ENCODE assay signal across 10 mouse cellular contexts in the genomic region with DNA sequence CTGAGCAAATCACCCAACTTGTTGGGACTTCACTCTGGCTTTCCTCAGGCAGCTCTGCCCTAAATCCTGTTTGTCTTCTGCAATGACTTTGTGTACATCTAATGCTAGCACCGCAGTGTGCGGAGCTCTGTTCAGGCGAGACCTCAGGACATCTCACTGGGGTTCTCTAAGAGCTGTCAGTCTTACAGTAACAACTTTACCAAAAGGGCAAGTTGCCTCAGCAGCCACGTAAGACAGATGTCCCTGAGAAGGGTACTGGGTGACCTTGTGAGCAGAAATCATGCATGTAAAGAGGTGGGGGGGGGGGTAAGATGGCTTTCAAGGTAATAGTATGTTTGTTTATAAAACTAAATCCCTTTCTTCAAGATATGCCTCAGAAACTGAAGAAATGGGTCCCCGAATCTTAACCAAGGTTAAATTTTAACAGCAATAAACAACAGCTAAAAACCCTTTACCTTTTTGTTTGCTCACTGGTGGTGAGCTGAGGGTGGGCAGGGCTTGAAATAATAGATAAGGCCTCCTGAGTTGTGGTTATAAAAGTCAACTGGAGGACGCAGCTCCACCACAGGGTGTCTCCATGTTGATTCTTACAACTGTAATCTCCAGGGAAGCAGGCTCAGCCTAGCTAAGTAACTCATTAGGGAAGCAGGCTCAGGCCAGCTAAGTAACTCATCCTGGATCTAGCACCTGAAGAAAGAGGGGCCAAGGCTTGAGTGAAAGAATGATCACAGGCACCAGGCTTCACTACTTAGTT. TPM values are rescaled to one million over a fixed set of nuclear protein-coding genes. Genes with fewer than 3 reads are reported as not detected.
DNase-seq lines count a peak whose midpoint lies in the region; ATAC-seq and TF ChIP-seq lines count a peak whose summit lies in the region.
"Had no signal": no experiment of that assay in that cellular context is flagged by ENCODE, and none has a peak within 500 bp of the region (broad histone marks: within the 10 kb centered on the region; RNA-seq: fewer than 3 reads in every experiment).

No protein-coding gene starts in this region.

- no peaks in the 10 kb centered on the region for H3K27me3 ChIP-seq in kidney, adult 2 months (replicated peaks; ENCODE audit: control insufficient read depth, insufficient read depth, low read length)
- no peaks in the 10 kb centered on the region for H3K27me3 ChIP-seq in testis, adult 2 months (ENCODE audit: control insufficient read depth, insufficient read depth, low read length)
- no peaks in the 10 kb centered on the region for H3K27me3 ChIP-seq in intestine, postnatal 0 days (replicated peaks; ENCODE audit: control insufficient read depth, insufficient read depth, low read length)
- H3K27me3 ChIP-seq: embryonic facial prominence, embryonic 15.5 days had no signal

- H3K36me3 ChIP-seq in kidney, adult 2 months (ENCODE audit: control insufficient read depth, insufficient read depth, low read length) = no peaks in the 10 kb centered on the region
- no peaks in the 10 kb centered on the region for H3K36me3 ChIP-seq in testis, adult 2 months (ENCODE audit: control insufficient read depth, insufficient read depth, low read length)
- H3K36me3 ChIP-seq in intestine, postnatal 0 days (ENCODE audit: control insufficient read depth, insufficient read depth) = peaks cover 11% of the 10 kb centered on the region; the same call in 1 of the 2 replicates

- WGBS in kidney, adult 2 months = 47% methylated on average over 6 of the region's 6 CpGs
- WGBS in intestine, postnatal 0 days = 35% methylated on average over 6 of the region's 6 CpGs

- DNase-seq in kidney, adult 2 months = peak; percentile 38
- DNase-seq in kidney, adult 8-10 months = no peak
- DNase-seq in testis, postnatal 10 days (ENCODE audit: low spot score) = no peak
- DNase-seq in spleen, postnatal 36 days (ENCODE audit: low spot score in 2 of 2) = no peak
- DNase-seq in cerebellum, postnatal 14 days = no peak
- DNase-seq: right cerebral cortex, postnatal 14 days; thymus, postnatal 4 days had no signal

- peaks cover 12% of the 10 kb centered on the region for H3K4me1 ChIP-seq in kidney, adult 2 months (ENCODE audit: control insufficient read depth, insufficient read depth, low read length)
- peaks cover 9% of the 10 kb centered on the region for H3K4me1 ChIP-seq in testis, adult 2 months (ENCODE audit: control insufficient read depth, insufficient read depth, low read length)
- H3K4me1 ChIP-seq in intestine, postnatal 0 days (replicated peaks; ENCODE audit: control insufficient read depth, insufficient read depth, low read length) = peaks cover 8% of the 10 kb centered on the region; the same call in 1 of the 2 replicates

- no peak for TF ChIP-seq CTCF in kidney, adult 2 months (conservative IDR thresholded peaks at IDR 0.05; ENCODE audit: insufficient read depth, insufficient read length, low read depth, low read length)
- TF ChIP-seq CTCF in testis, adult 2 months (IDR thresholded peaks at IDR 0.05; ENCODE audit: control insufficient read depth, insufficient read depth, insufficient replicate concordance, low read depth, low read length) = no peak
- TF ChIP-seq CTCF in intestine, postnatal 0 days (IDR thresholded peaks at IDR 0.05; ENCODE audit: low read depth) = peak; percentile 57

- no peaks in the 10 kb centered on the region for H3K9me3 ChIP-seq in intestine, postnatal 0 days (ENCODE audit: control insufficient read depth)
- H3K9me3 ChIP-seq: embryonic facial prominence, embryonic 15.5 days had no signal

- peak; percentile 73 for ATAC-seq in intestine, postnatal 0 days

- H3K27ac ChIP-seq in kidney, adult 2 months (ENCODE audit: insufficient read depth, low read depth, low read length) = peak overlapping the region; percentile 11; the same call in 1 of the 2 replicates
- peak overlapping the region; percentile 39 for H3K27ac ChIP-seq in testis, adult 2 months (ENCODE audit: control insufficient read depth, insufficient read depth, low read depth, low read length)
- peak overlapping the region; percentile 29 for H3K27ac ChIP-seq in intestine, postnatal 0 days (ENCODE audit: low read depth, low read length)
- H3K27ac ChIP-seq: embryonic facial prominence, embryonic 15.5 days had no signal

- H3K9ac ChIP-seq in intestine, postnatal 0 days (ENCODE audit: low read depth, low read length) = no peak overlapping the region
- H3K9ac ChIP-seq: embryonic facial prominence, embryonic 15.5 days had no signal

- TF ChIP-seq POLR2A in kidney, adult 2 months (IDR thresholded peaks at IDR 0.05; ENCODE audit: low read depth, low read length) = no peak
- no peak for TF ChIP-seq POLR2A in testis, adult 2 months (IDR thresholded peaks at IDR 0.05; ENCODE audit: control insufficient read depth, low read depth, low read length)

- peak overlapping the region; percentile 27 for H3K4me2 ChIP-seq in intestine, postnatal 0 days (replicated peaks; ENCODE audit: low read depth)
- H3K4me2 ChIP-seq: embryonic facial prominence, embryonic 15.5 days had no signal

- no peak overlapping the region for H3K4me3 ChIP-seq in kidney, adult 2 months (ENCODE audit: insufficient read depth, low read depth, low read length)
- no peak overlapping the region for H3K4me3 ChIP-seq in testis, adult 2 months (ENCODE audit: control insufficient read depth, low read depth, low read length)
- H3K4me3 ChIP-seq in intestine, postnatal 0 days (ENCODE audit: low read depth, low read length) = no peak overlapping the region
- H3K4me3 ChIP-seq: embryonic facial prominence, embryonic 15.5 days had no signal

RNA-seq across cellular contexts. Expression of gene Smad1, which starts 38.4 kb away (rescaled TPM):
- 20.8 and 21.7 TPM in 2 replicates for polyA plus RNA-seq in kidney, adult 2 months (2012; rRNA removed)
- 32.8 and 37.8 TPM in 2 replicates for polyA plus RNA-seq in testis, adult 2 months (2012; rRNA removed)
- polyA plus RNA-seq in intestine, postnatal 0 days (2015; fragmentation: Nextera tagmentation; extraction: Ambion mirVana) = 27.3 and 27.4 TPM in 2 replicates
